Mouse (Mus musculus) heart, embryonic 15.5 days (tissue): ENCODE results near the gene Rel. TPM values are rescaled to one million over a fixed set of nuclear protein-coding genes. Genes with fewer than 3 reads are reported as not detected.

Source experiments
- ATAC-seq: fragments of 200-750 bp; cut with Nextera tagmentation; replicated peaks from 2 replicates; pipeline ENCODE4 v1.8.0; 2017; ENCODE audit warnings: low read depth, moderate TSS enrichment; ENCODE audit not compliant: insufficient number of reproducible peaks, insufficient read depth, low FRiP score
- H3K27ac ChIP-seq: fragments of 300-500 bp; sonication (generic); 2 replicates; pipeline ENCODE4 v1.5.1; 2015; ENCODE audit warnings: mild to moderate bottlenecking, inconsistent platforms
- H3K27me3 ChIP-seq: fragments of 300-500 bp; sonication (generic); 2 replicates; pipeline ENCODE4 v1.6.1; 2015; ENCODE audit warnings: inconsistent platforms
- H3K36me3 ChIP-seq: fragments of 300-500 bp; sonication (generic); 2 replicates; pipeline ENCODE4 v1.6.1; 2015; ENCODE audit warnings: mild to moderate bottlenecking, inconsistent platforms
- H3K4me1 ChIP-seq: fragments of 300-500 bp; sonication (generic); replicated peaks from 2 replicates; pipeline ENCODE4 v1.6.1; 2015; ENCODE audit warnings: inconsistent platforms
- H3K4me2 ChIP-seq: fragments of 300-500 bp; sonication (generic); 2 replicates; pipeline ENCODE4 v1.6.1; 2015; ENCODE audit warnings: inconsistent platforms, mild to moderate bottlenecking, moderate library complexity
- H3K4me3 ChIP-seq: fragments of 300-500 bp; sonication (generic); 2 replicates; pipeline ENCODE4 v1.5.1; 2015; ENCODE audit warnings: mild to moderate bottlenecking, inconsistent platforms
- H3K9ac ChIP-seq: fragments of 300-500 bp; sonication (generic); 2 replicates; pipeline ENCODE4 v1.6.1; 2015; ENCODE audit warnings: mild to moderate bottlenecking, inconsistent platforms
- H3K9me3 ChIP-seq: fragments of 300-500 bp; sonication (generic); replicated peaks from 2 replicates; pipeline ENCODE4 v1.6.1; 2016; ENCODE audit warnings: inconsistent platforms
- WGBS: fragments of 180-500 bp; shearing (Covaris S2); methylation state at CpG from one replicate; pipeline ENCODE4 v1.1.7; 2015; ENCODE audit warnings: mixed read lengths; 5-methylcytosine and 5-hydroxymethylcytosine counted together
- polyA plus RNA-seq: library from polyadenylated mRNA; unstranded; fragments of >200 nt; fragmentation: Nextera tagmentation; extraction: Ambion mirVana; gene quantifications from 2 replicates; pipeline ENCODE4 v1.2.1, GENCODE M21; 2015

Rel gene
- polyA plus RNA-seq, 1 experiment from 2014 or later = 1.3 TPM

GRCm38 (mm10) chr11:23718856-23719255 is 51.9 kb downstream of the Rel start:
- H3K4me1 ChIP-seq = no peaks in the 10 kb centered on the region
- ATAC-seq = no peak
- 89% methylated on average over 2 of the region's 2 CpGs for WGBS
- H3K27ac ChIP-seq = no peak overlapping the region
- H3K9ac ChIP-seq = no peak overlapping the region
- H3K36me3 ChIP-seq = peaks cover 48% of the 10 kb centered on the region
- no peak overlapping the region for H3K4me2 ChIP-seq
- no peak overlapping the region for H3K4me3 ChIP-seq
- H3K27me3 ChIP-seq = no peaks in the 10 kb centered on the region
- no peaks in the 10 kb centered on the region for H3K9me3 ChIP-seq

- no peak for ATAC-seq
- WGBS = 90% methylated on average over 3 of the region's 3 CpGs
- Histone ChIP-seq H3K27me3 (no peaks in the 10 kb centered on the region), H3K9me3 (no peaks in the 10 kb centered on the region), H3K4me3 (no peak overlapping the region), H3K27ac (no peak overlapping the region), H3K4me1 (no peaks in the 10 kb centered on the region), H3K9ac (no peak overlapping the region), H3K36me3 (peaks cover 57% of the 10 kb centered on the region), H3K4me2 (no peak overlapping the region)
These were observed 58.5 kb downstream of the Rel start for GRCm38 (mm10) chr11:23712299-23712698.

GRCm38 (mm10) chr11:23704604-23705294 is 66.0 kb downstream of the Rel start:
- peaks cover 26% of the 10 kb centered on the region for H3K36me3 ChIP-seq
- H3K4me1 ChIP-seq = no peaks in the 10 kb centered on the region
- H3K4me2 ChIP-seq = no peak overlapping the region
- 85% methylated on average over 7 of the region's 7 CpGs for WGBS
- no peaks in the 10 kb centered on the region for H3K9me3 ChIP-seq
- H3K9ac ChIP-seq = no peak overlapping the region
- ATAC-seq = no peak
- H3K4me3 ChIP-seq = no peak overlapping the region
- no peak overlapping the region for H3K27ac ChIP-seq
- H3K27me3 ChIP-seq = no peaks in the 10 kb centered on the region

- no peak for ATAC-seq
- Histone ChIP-seq H3K27ac (no peak overlapping the region), H3K4me1 (no peaks in the 10 kb centered on the region), H3K9ac (no peak overlapping the region), H3K36me3 (peaks cover 12% of the 10 kb centered on the region), H3K4me3 (no peak overlapping the region), H3K27me3 (no peaks in the 10 kb centered on the region), H3K4me2 (no peak overlapping the region), H3K9me3 (no peaks in the 10 kb centered on the region)
- WGBS = 91% methylated on average over 3 of the region's 3 CpGs
These were observed 68.9 kb downstream of the Rel start for GRCm38 (mm10) chr11:23701831-23702230.

- Histone ChIP-seq H3K9me3 (no peaks in the 10 kb centered on the region), H3K4me3 (no peak overlapping the region), H3K27ac (no peak overlapping the region), H3K9ac (no peak overlapping the region), H3K4me1 (no peaks in the 10 kb centered on the region), H3K36me3 (peaks cover 7% of the 10 kb centered on the region), H3K27me3 (no peaks in the 10 kb centered on the region), H3K4me2 (no peak overlapping the region)
- ATAC-seq = no peak
- whole genome bisulfite sequencing = 72% methylated on average over 3 of the region's 3 CpGs
These were observed 71.2 kb downstream of the Rel start for GRCm38 (mm10) chr11:23699414-23700095.

GRCm38 (mm10) chr11:23698526-23698925 is 72.2 kb downstream of the Rel start:
- ATAC-seq = no peak
- no peaks in the 10 kb centered on the region for H3K4me1 ChIP-seq
- H3K27me3 ChIP-seq = no peaks in the 10 kb centered on the region
- no peaks in the 10 kb centered on the region for H3K9me3 ChIP-seq
- H3K36me3 ChIP-seq = peaks cover 6% of the 10 kb centered on the region; the same call in 1 of the 2 replicates
- H3K4me2 ChIP-seq = no peak overlapping the region
- no peak overlapping the region for H3K27ac ChIP-seq
- H3K9ac ChIP-seq = no peak overlapping the region
- WGBS = 79% methylated on average over 2 of the region's 2 CpGs
- H3K4me3 ChIP-seq = no peak overlapping the region

- ATAC-seq = no peak
- H3K9ac ChIP-seq = no peak overlapping the region
- H3K27me3 ChIP-seq = no peaks in the 10 kb centered on the region
- no peaks in the 10 kb centered on the region for H3K4me1 ChIP-seq
- no peak overlapping the region for H3K27ac ChIP-seq
- no peaks in the 10 kb centered on the region for H3K36me3 ChIP-seq
- no peak overlapping the region for H3K4me3 ChIP-seq
- H3K4me2 ChIP-seq = no peak overlapping the region
- no peaks in the 10 kb centered on the region for H3K9me3 ChIP-seq
These were observed 74.9 kb downstream of the Rel start for GRCm38 (mm10) chr11:23695847-23696246.

GRCm38 (mm10) chr11:23693286-23693685 is 77.5 kb downstream of the Rel start:
- ATAC-seq = no peak
- 92% methylated on average over 2 of the region's 2 CpGs for WGBS
- H3K36me3 ChIP-seq = no peaks in the 10 kb centered on the region
- no peaks in the 10 kb centered on the region for H3K9me3 ChIP-seq
- H3K27ac ChIP-seq = no peak overlapping the region
- H3K4me3 ChIP-seq = no peak overlapping the region
- H3K27me3 ChIP-seq = no peaks in the 10 kb centered on the region
- no peaks in the 10 kb centered on the region for H3K4me1 ChIP-seq
- no peak overlapping the region for H3K4me2 ChIP-seq
- H3K9ac ChIP-seq = no peak overlapping the region

- H3K27ac ChIP-seq = no peak overlapping the region
- 86% methylated on average over 1 of the region's 1 CpGs for WGBS
- no peaks in the 10 kb centered on the region for H3K27me3 ChIP-seq
- no peak for ATAC-seq
- H3K9me3 ChIP-seq = no peaks in the 10 kb centered on the region
- no peaks in the 10 kb centered on the region for H3K4me1 ChIP-seq
- no peak overlapping the region for H3K9ac ChIP-seq
- H3K4me3 ChIP-seq = no peak overlapping the region
- no peak overlapping the region for H3K4me2 ChIP-seq
- H3K36me3 ChIP-seq = no peaks in the 10 kb centered on the region
These were observed 82.7 kb downstream of the Rel start for GRCm38 (mm10) chr11:23688060-23688459.

Other genes starting within 250 kb of the Rel start
- gene 1700093K21Rik, start 249.8 kb downstream of the Rel start, polyA plus RNA-seq = not detected in 2 replicates
- 15.3 and 17.1 TPM in 2 replicates for gene 0610010F05Rik, start 137.3 kb downstream of the Rel start, polyA plus RNA-seq
- gene Pus10, start 105.3 kb downstream of the Rel start, polyA plus RNA-seq = 10.3 and 11.7 TPM in 2 replicates
- 27.7 and 30.9 TPM in 2 replicates for gene Pex13, start 105.0 kb downstream of the Rel start, polyA plus RNA-seq
- 8.7 and 9.1 TPM in 2 replicates for gene Papolg, start 124.3 kb upstream of the Rel start, polyA plus RNA-seq